Mouse (Mus musculus) retina, adult 2 months (tissue): ENCODE measurements at regions not wholly inside any gene's neighbourhood (a gene's known extent, or its start where the extent isn't known, plus 50 kb on each side); places are given as distances from the start of the nearest gene placed in this dataset.

ENCODE experiments used
- DNase-seq: peaks from one replicate; pipeline ENCODE4 v3.0.0-alpha.2; 2012; ENCODE audit warnings: low read depth, low spot score

DNA sequence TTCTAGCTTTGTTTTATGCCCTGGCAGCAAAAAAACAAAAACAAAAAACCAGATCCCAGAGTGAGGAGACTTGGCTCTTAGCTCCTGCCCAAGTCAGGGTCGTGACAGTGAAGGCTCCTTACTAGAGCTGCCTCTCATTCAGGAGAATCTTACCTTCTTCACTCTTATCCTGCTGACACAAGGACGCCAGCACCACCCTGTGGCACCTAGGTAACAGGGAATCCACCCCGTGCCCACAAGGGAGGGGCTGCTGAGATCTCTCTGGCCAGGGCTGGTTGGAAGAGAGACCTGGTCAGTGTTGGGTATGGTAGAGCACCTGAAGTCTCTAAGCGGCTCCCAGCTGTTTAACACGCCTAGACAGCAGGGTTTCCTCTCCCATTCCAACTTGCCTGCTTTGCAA is 139.3 kb downstream of the Cyp26a1 start:
- no peak for DNase-seq
